Mouse (Mus musculus): ENCODE data around the gene Oasl2. TPM values are rescaled to one million over a fixed set of nuclear protein-coding genes. Genes with fewer than 3 reads are reported as not detected.
"Not testable (repeated sequence)": the region's sequence is repeated elsewhere in the genome, so short reads cannot be mapped to it uniquely, and the experiment has no call there.

The Oasl2 gene
- polyA plus RNA-seq, 1 experiment from 2014 or later: 2.4 TPM

DNA sequence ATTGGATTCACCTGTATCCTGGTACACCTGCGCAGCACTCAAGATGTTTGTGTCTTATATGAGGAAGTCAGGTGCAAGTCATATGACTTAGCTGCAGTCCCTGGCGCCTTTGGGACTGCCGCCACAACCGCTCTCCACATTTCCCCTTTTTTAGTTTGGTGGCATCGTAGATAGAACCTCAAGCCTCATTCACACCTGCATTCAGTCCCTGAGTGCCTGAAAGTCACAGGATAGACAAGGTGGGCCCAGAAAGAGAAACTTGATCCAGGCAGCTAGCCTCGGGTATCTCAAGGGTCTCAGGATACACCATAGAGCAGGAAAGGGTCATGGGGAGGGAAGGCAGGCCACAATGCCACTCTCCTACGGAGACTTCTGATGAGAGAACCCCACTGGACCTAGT is 14.4 kb upstream of the Oasl2 start:
- peaks cover 11% of the 10 kb centered on the region for H3K4me1 ChIP-seq
- not testable (repeated sequence) for H3K4me2 ChIP-seq; H3K4me3 ChIP-seq (replicated peaks); H3K27me3 ChIP-seq; H3K9me3 ChIP-seq; H3K36me3 ChIP-seq (replicated peaks); H3K27ac ChIP-seq; ATAC-seq (ENCODE audit: low FRiP score); H3K9ac ChIP-seq
- 86% methylated on average over 6 of the region's 7 CpGs for WGBS

DNA sequence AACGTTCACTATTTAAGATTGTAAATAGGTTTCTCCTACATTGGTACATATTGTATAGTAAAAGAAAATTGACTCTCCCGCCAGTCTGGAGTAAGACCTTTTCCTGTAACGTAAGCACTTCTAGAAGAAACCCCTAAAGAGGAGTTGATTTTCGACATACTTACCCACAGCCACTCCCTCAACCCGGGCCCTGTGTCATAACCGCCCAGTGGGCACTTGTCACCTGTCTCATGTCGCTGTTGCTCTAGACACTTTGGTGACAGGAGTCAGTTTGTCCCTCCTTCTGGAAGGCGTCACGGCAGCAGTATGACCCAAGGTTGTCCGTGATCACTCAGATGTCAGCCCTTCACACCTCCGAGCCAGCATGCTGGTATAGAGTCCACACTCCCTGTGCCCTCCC is 13.7 kb upstream of the Oasl2 start:
- Histone ChIP-seq H3K9me3 (no peaks in the 10 kb centered on the region), H3K36me3 (replicated peaks) (no peaks in the 10 kb centered on the region), H3K9ac (no peak overlapping the region), H3K4me3 (replicated peaks) (no peak overlapping the region), H3K27ac (no peak overlapping the region), H3K27me3 (0 out of 2 replicates have a peak, but pooled peaks cover 4% of the 10 kb centered on the region), H3K4me1 (0 out of 2 replicates have a peak, but pooled peaks cover 6% of the 10 kb centered on the region), H3K4me2 (no peak overlapping the region)
- ATAC-seq (ENCODE audit: low FRiP score): no peak
- 95% methylated on average over 11 of the region's 11 CpGs for WGBS

DNA sequence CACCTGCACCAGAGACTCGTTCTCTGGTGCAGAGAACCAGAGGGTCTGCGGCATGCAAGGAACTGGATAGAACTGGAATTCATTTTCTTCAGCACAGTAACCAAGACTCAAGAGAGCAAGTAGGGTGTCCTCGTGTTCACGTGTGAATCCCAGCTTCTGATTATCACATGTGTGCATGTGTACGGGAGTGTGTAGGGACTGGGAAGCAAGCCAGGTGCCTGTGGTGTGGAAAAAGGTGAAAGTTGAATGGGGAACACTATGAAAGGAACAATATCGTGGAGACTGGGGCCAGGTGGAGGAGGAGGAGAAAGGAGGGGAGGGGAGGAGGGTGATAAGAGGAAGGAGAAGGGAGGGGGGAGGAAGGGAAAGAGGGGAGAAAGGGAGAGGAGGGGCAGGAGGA is 9.9 kb upstream of the Oasl2 start:
- no peaks in the 10 kb centered on the region for H3K9me3 ChIP-seq
- H3K4me1 ChIP-seq: no peaks in the 10 kb centered on the region
- ATAC-seq (ENCODE audit: low FRiP score): no peak
- H3K9ac ChIP-seq: no peak overlapping the region
- WGBS: 83% methylated on average over 6 of the region's 6 CpGs
- H3K27me3 ChIP-seq: no peaks in the 10 kb centered on the region
- H3K4me2 ChIP-seq: no peak overlapping the region
- H3K4me3 ChIP-seq (replicated peaks): no peak overlapping the region
- H3K27ac ChIP-seq: no peak overlapping the region
- H3K36me3 ChIP-seq (replicated peaks): no peaks in the 10 kb centered on the region

DNA sequence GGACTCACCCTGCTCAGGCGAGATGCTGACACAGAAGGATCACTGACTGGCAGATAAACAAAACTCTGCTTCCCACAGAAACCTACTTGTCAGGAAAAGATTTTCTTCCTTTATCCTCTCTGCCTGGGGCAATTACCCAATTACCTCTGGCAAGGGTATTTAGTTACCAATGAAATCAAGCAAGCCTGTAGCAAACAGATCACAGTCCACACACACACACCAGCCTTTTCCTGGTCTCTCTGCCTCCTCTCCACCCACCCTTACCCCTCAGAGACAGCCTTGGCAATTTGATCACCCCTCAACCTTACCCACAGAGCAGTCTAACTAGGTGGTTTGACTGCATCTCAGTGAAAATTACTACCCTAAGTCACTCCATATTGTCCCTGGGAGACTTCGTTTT is 7.7 kb upstream of the Oasl2 start:
- H3K27me3 ChIP-seq: no peaks in the 10 kb centered on the region
- ATAC-seq (ENCODE audit: low FRiP score): no peak
- no peak overlapping the region for H3K27ac ChIP-seq
- no peaks in the 10 kb centered on the region for H3K36me3 ChIP-seq (replicated peaks)
- H3K4me1 ChIP-seq: no peaks in the 10 kb centered on the region
- H3K4me2 ChIP-seq: no peak overlapping the region
- no peak overlapping the region for H3K4me3 ChIP-seq (replicated peaks)
- no peak overlapping the region for H3K9ac ChIP-seq
- WGBS: 83% methylated on average over 2 of the region's 2 CpGs
- no peaks in the 10 kb centered on the region for H3K9me3 ChIP-seq

DNA sequence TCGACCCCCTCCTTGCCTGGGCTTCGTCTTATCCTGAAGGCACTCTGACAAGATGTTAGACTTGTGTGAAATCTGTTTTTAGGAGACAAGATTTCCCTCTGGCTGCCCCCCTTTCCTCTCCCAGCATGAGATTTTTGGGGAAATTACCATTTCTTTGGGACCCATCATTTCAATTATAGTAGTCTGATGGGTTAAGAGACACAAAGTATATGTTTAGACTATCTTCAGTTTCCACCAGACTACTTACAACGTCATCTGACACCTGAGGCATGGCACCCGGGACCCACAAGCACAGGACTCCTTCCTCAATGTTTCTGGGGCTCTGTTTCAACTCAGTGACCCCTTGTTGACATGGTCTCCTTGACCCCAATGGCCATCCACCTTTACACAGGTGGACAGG is 1.2 kb upstream of the Oasl2 start:
- H3K9me3 ChIP-seq: no peaks in the 10 kb centered on the region
- H3K27me3 ChIP-seq: no peaks in the 10 kb centered on the region
- 90% methylated on average over 4 of the region's 4 CpGs for WGBS
- H3K9ac ChIP-seq: no peak overlapping the region
- no peak overlapping the region for H3K4me2 ChIP-seq
- no peak overlapping the region for H3K27ac ChIP-seq
- no peaks in the 10 kb centered on the region for H3K36me3 ChIP-seq (replicated peaks)
- ATAC-seq (ENCODE audit: low FRiP score): no peak
- peaks cover 9% of the 10 kb centered on the region for H3K4me1 ChIP-seq
- no peak overlapping the region for H3K4me3 ChIP-seq (replicated peaks)

DNA sequence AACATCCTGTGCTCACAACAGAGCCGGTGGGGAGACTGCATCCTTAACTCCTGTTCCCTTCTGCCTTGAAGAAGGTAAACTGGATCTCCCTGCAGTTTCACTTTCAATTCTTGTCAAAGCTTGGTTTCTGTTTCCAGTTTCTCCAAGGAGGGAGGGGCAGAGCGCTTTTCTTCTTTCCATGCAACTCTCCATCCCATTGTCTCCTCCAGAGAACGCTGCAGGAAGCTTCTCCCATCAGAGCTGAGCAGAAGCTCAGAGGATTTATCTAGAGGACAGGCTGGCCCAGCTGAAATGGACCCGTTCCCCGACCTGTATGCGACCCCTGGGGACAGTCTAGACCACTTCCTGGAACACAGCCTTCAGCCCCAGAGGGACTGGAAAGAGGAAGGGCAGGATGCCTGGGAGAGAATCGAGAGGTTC is 648 bp downstream of the Oasl2 start:
- no peak for ATAC-seq (ENCODE audit: low FRiP score)
- Histone ChIP-seq H3K4me1 (peaks cover 9% of the 10 kb centered on the region), H3K27me3 (no peaks in the 10 kb centered on the region), H3K4me2 (0 out of 2 replicates have a peak overlapping the region, but pooled peaks have one; percentile 2), H3K9ac (no peak overlapping the region), H3K9me3 (no peaks in the 10 kb centered on the region), H3K4me3 (replicated peaks) (no peak overlapping the region), H3K27ac (no peak overlapping the region), H3K36me3 (replicated peaks) (no peaks in the 10 kb centered on the region)
- WGBS: 13% methylated on average over 7 of the region's 7 CpGs

DNA sequence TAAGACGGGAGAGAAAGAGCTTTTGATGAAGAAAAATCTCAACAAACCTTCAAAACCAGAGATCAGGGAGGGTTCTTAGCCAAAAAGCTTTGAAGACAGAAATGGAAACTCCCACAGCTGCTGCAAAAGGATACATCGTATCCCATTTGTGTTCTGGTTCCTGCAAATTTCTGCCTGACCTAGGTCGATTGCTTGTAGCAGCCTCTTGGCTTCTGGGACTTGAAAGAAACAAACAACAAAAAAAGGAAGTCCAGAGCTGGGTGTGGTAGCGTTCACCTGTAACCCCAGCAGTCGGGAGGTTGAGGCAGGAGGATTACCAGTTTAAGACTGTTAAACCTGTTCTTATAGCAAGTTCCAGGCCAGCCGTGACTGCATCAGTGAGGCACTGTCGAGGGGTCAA is 2.1 kb downstream of the Oasl2 start:
- H3K9ac ChIP-seq: no peak overlapping the region
- H3K27me3 ChIP-seq: no peaks in the 10 kb centered on the region
- no peaks in the 10 kb centered on the region for H3K36me3 ChIP-seq (replicated peaks)
- no peak overlapping the region for H3K4me2 ChIP-seq
- H3K9me3 ChIP-seq: no peaks in the 10 kb centered on the region
- no peak overlapping the region for H3K4me3 ChIP-seq (replicated peaks)
- H3K27ac ChIP-seq: no peak overlapping the region
- WGBS: 84% methylated on average over 7 of the region's 7 CpGs
- no peak for ATAC-seq (ENCODE audit: low FRiP score)
- peaks cover 9% of the 10 kb centered on the region for H3K4me1 ChIP-seq

DNA sequence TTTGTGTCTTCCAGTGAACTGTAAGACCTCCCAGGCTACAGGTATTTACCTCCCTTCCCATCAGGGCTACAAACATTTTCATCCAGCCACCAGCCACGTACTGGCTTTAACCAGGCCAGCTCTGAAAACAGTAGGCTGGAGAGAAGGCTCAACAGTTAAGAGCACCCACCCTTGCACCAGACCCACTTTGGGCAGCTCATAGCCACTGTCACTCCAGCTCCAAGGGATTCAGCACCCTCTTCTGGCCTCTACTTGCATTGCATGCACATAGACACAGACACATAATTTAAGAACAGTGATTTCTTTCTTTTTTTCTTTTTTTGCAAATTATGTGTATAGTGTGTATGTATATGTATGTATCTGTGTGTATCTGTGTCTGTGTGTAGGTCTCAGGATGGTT is 5.7 kb downstream of the Oasl2 start:
- Histone ChIP-seq H3K4me3 (replicated peaks) (no peak overlapping the region), H3K4me2 (no peak overlapping the region), H3K27ac (no peak overlapping the region), H3K27me3 (no peaks in the 10 kb centered on the region), H3K4me1 (peaks cover 7% of the 10 kb centered on the region), H3K9me3 (peaks cover 2% of the 10 kb centered on the region; the same call in 1 of the 2 replicates), H3K36me3 (replicated peaks) (no peaks in the 10 kb centered on the region), H3K9ac (no peak overlapping the region)
- WGBS: 37% methylated on average over 1 of the region's 1 CpGs
- no peak for ATAC-seq (ENCODE audit: low FRiP score)

DNA sequence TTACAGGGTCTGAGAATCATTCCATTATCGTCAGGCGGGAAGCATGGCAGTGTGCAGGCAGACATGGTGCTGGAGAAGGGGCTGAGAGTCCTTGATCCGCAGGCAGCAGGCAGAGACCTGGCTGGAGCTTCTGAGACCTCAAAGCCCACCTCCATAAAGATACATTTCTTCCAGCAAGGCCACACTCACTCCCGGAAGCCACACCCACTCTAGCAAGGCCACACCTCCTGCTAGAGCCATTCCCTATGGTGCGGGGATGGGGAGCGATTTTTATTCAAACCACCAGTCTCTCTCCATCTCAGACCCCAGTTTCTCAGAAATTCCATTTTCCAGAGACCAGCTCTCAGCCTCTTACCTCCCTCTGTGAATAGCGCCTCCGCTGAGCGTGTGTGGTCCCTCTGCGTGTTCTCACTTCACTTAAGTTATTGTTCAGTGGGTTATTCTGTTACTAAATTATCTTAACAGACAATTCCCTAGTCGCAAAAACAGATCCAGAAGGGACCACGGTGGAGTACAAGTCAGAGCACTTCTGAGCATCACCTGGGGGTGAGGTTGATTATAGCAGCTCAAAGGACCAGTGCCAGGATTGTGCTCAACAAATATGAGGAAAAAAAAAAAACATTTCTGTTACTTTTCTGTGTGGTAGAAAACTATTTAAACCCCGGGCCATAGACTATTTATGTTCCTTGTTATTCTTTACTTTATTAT is 12.0 kb downstream of the Oasl2 start:
- WGBS: 54% methylated on average over 13 of the region's 13 CpGs
- Histone ChIP-seq H3K27me3 (no peaks in the 10 kb centered on the region), H3K4me2 (no peak overlapping the region), H3K36me3 (replicated peaks) (no peaks in the 10 kb centered on the region), H3K4me1 (0 out of 2 replicates have a peak, but pooled peaks cover 4% of the 10 kb centered on the region), H3K9me3 (peaks cover 2% of the 10 kb centered on the region; the same call in 1 of the 2 replicates), H3K27ac (no peak overlapping the region), H3K4me3 (replicated peaks) (no peak overlapping the region), H3K9ac (no peak overlapping the region)
- ATAC-seq (ENCODE audit: low FRiP score): no peak

DNA sequence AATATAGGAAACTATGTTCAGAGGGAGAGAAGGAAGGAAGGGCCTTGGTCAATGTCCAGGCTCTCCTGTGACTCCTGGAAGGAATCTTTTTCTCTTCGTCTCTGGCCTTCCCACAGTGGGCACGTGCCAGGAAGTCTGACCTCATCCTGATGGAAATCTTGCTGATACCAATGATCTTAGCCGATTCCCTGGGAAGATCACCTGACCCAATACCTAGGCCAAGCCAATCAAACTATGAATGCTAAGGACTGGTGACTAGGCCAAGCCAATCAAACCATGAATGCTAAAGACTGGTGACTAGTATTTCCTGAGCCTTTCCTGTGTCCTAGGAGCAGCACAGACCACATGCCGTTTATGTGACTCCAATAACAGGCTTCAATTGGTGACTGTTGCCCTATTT is 16.9 kb downstream of the Oasl2 start:
- no peak for ATAC-seq (ENCODE audit: low FRiP score)

DNA sequence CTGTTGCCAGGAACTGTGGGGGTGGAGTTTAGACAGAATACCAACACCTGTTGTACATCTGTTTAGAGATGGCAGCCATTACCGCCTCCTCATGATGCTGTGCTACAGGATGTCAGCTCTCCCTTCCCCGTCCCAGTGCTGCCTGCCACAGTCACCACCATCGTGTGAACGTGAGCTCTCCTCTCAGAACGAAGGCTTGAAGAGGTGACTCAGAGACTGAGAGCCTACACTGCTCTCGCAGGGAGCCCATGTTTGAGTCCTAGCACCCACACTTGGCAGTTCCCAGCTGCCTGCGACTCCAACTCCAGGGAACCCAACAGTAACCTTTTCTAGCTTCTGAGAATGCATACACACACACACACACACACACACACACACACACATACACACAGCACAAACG is 18.1 kb downstream of the Oasl2 start:
- no peak overlapping the region for H3K27ac ChIP-seq
- no peaks in the 10 kb centered on the region for H3K9me3 ChIP-seq
- no peaks in the 10 kb centered on the region for H3K27me3 ChIP-seq
- H3K4me1 ChIP-seq: no peaks in the 10 kb centered on the region
- H3K4me3 ChIP-seq (replicated peaks): no peak overlapping the region
- WGBS: 78% methylated on average over 8 of the region's 8 CpGs
- H3K36me3 ChIP-seq (replicated peaks): no peaks in the 10 kb centered on the region
- no peak for ATAC-seq (ENCODE audit: low FRiP score)
- no peak overlapping the region for H3K4me2 ChIP-seq
- no peak overlapping the region for H3K9ac ChIP-seq

More for the DNA sequence above, 16.9 kb downstream of the Oasl2 start:
- WGBS: 75% methylated on average over 4 of the region's 4 CpGs
- H3K4me2 ChIP-seq: no peak overlapping the region
- no peaks in the 10 kb centered on the region for H3K27me3 ChIP-seq
- H3K27ac ChIP-seq: no peak overlapping the region
- no peaks in the 10 kb centered on the region for H3K9me3 ChIP-seq
- H3K4me1 ChIP-seq: no peaks in the 10 kb centered on the region
- H3K36me3 ChIP-seq (replicated peaks): no peaks in the 10 kb centered on the region
- H3K4me3 ChIP-seq (replicated peaks): no peak overlapping the region
- no peak overlapping the region for H3K9ac ChIP-seq

DNA sequence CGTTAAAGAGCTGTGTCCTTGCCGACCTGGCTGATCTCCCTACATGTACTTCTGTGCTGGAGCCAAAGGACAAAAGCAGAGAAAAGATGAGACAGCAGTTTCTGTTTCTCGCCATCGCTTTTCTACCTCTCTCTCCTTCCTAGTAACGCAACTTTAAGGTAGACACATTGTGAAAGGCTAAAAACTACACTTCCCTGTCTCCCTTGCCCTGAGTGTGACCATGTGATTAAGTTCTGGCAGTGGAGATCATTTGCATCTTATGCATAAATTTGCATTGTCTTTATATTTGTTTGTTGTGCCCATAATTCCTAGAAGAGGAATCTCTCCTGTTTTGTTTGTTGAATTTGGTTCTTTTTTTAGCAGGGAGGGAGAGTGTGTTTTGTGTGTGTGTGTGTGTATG is 19.1 kb downstream of the Oasl2 start:
- Histone ChIP-seq H3K4me1 (no peaks in the 10 kb centered on the region), H3K27ac (no peak overlapping the region), H3K9ac (no peak overlapping the region), H3K36me3 (replicated peaks) (no peaks in the 10 kb centered on the region), H3K4me2 (no peak overlapping the region), H3K4me3 (replicated peaks) (no peak overlapping the region), H3K9me3 (no peaks in the 10 kb centered on the region), H3K27me3 (no peaks in the 10 kb centered on the region)
- WGBS: 77% methylated on average over 5 of the region's 5 CpGs
- ATAC-seq (ENCODE audit: low FRiP score): no peak

DNA sequence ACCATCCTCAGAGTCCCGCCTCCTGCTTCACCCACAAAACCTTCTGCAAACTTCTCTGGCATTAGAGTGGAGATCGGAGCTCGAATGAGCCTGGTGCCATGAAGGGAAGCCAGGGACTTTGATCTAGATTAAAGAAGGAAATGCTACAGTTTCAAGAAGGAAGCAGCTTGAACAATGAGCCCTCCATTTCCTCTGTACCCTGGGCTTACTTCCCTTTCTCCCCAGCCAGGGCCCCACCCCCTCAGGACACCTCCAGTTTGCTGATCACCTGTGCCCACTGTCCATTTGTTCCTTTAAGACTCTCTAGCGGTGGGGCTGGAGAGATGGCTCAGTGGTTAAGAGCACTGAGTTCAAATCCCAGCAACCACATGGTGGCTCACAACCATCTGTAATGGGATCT is 20.0 kb downstream of the Oasl2 start:
- Histone ChIP-seq H3K4me3 (replicated peaks) (no peak overlapping the region), H3K27ac (no peak overlapping the region), H3K36me3 (replicated peaks) (no peaks in the 10 kb centered on the region), H3K27me3 (no peaks in the 10 kb centered on the region), H3K9ac (no peak overlapping the region), H3K9me3 (no peaks in the 10 kb centered on the region), H3K4me2 (no peak overlapping the region), H3K4me1 (no peaks in the 10 kb centered on the region)
- 84% methylated on average over 4 of the region's 4 CpGs for WGBS
- no peak for ATAC-seq (ENCODE audit: low FRiP score)

Measured in forebrain, embryonic 12.5 days (tissue).